Mouse (Mus musculus): Measurements from ENCODE around the gene Egfl7. TPM values are rescaled to one million over a fixed set of nuclear protein-coding genes. Genes with fewer than 3 reads are reported as not detected.

The Egfl7 gene
- polyA plus RNA-seq, 1 experiment from 2014 or later: 371 TPM

DNA sequence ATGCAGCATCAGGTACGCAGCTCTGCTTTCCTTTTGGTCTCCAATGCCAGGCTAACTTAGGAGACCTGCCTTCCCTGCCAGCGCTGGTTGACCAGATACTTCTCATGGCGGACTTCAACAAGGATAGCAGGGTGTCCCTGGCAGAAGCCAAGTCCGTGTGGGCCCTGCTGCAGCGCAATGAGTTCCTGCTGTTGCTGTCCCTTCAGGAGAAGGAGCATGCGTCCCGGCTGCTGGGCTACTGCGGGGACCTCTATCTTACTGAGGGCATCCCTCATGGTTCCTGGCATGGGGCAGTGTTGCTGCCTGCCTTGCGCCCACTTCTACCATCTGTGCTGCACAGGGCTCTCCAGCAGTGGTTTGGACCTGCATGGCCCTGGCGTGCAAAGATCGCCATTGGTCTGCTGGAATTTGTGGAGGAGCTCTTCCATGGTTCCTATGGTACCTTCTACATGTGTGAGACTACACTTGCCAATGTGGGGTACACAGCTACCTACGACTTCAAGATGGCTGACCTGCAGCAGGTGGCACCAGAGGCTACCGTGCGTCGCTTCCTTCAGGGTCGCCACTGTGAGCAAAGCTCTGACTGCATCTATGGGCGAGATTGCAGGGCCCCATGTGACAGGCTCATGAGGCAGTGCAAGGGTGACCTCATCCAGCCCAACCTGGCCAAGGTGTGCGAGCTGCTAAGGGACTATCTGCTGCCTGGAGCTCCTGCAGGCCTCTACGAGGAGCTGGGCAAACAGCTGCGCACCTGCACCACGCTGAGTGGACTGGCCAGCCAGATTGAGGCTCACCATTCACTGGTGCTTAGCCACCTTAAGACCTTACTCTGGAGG lies 55.9 kb downstream of the Egfl7 start:
- no peaks in the 10 kb centered on the region for H3K27me3 ChIP-seq (ENCODE audit: control insufficient read depth, insufficient read depth, low read depth, low read length)
- ATAC-seq (ENCODE audit: low read depth): no peak
- H3K9ac ChIP-seq (ENCODE audit: low read length): no peak overlapping the region
- no peak overlapping the region for H3K4me2 ChIP-seq (ENCODE audit: low read depth, low read length)
- no peaks in the 10 kb centered on the region for H3K9me3 ChIP-seq (ENCODE audit: control insufficient read depth, low read length)
- H3K4me1 ChIP-seq (replicated peaks; ENCODE audit: control insufficient read depth, insufficient read depth, low read length): peaks cover 12% of the 10 kb centered on the region
- H3K4me3 ChIP-seq (ENCODE audit: low read length): no peak overlapping the region
- H3K27ac ChIP-seq (ENCODE audit: low read length): no peak overlapping the region
- peaks cover 29% of the 10 kb centered on the region for H3K36me3 ChIP-seq (ENCODE audit: control insufficient read depth, insufficient read depth, low read length)
- WGBS: 62% methylated on average over 21 of the region's 21 CpGs

DNA sequence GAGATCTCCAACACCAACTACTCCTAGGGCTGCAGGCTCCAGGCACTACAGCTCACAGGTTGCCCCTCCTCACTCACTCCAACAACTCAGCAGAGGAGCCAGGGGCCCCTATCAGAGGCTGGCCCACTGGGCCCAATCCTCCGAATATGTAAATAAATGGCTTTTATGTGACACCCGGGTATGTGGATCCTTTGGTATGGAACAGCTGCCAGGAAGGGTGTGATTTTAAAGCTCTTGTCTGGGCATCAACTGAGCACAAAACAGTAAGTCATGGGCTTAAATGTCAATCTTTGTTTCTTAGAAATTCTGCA lies 56.5 kb downstream of the Egfl7 start:
- Histone ChIP-seq H3K4me2 (ENCODE audit: low read depth, low read length) (no peak overlapping the region), H3K4me3 (ENCODE audit: low read length) (no peak overlapping the region), H3K9ac (ENCODE audit: low read length) (no peak overlapping the region), H3K4me1 (replicated peaks; ENCODE audit: control insufficient read depth, insufficient read depth, low read length) (peaks cover 12% of the 10 kb centered on the region), H3K27me3 (ENCODE audit: control insufficient read depth, insufficient read depth, low read depth, low read length) (no peaks in the 10 kb centered on the region), H3K9me3 (ENCODE audit: control insufficient read depth, low read length) (no peaks in the 10 kb centered on the region), H3K27ac (ENCODE audit: low read length) (no peak overlapping the region), H3K36me3 (ENCODE audit: control insufficient read depth, insufficient read depth, low read length) (peaks cover 29% of the 10 kb centered on the region)
- WGBS: 22% methylated on average over 2 of the region's 2 CpGs
- no peak for ATAC-seq (ENCODE audit: low read depth)

DNA sequence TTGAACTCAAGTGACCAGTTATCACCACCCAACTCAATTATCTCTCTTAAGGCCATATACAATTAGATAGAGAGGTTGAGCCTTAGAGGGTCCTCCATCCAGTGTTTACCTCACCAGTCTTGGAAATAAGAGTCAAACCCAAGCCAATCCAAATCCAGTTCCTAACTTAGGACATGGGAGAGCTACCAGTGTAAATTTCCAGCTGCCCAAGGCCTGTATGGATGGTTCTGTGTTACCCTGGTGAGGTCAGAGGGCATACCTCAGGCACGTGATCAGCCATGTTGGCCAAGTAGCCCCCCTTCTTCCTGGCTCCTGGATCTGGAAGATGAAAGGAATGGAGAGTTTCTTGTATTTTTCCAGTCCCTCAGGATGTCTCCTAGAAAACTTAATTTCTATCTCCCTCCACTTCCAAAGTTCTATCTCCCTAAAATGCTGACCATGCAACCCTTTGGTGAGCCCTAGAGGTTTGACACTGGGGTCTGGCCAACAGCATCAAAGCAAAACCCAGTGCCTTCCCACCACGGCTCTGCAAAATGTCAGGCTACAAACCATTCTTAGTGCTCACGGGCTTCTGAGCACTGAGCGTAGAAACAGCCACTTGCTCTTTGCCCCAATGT lies 57.6 kb downstream of the Egfl7 start:
- 67% methylated on average over 4 of the region's 4 CpGs for WGBS
- Histone ChIP-seq H3K36me3 (ENCODE audit: control insufficient read depth, insufficient read depth, low read length) (peaks cover 29% of the 10 kb centered on the region), H3K4me2 (ENCODE audit: low read depth, low read length) (no peak overlapping the region), H3K9ac (ENCODE audit: low read length) (0 out of 2 replicates have a peak overlapping the region, but pooled peaks have one; percentile 22), H3K9me3 (ENCODE audit: control insufficient read depth, low read length) (no peaks in the 10 kb centered on the region), H3K27me3 (ENCODE audit: control insufficient read depth, insufficient read depth, low read depth, low read length) (no peaks in the 10 kb centered on the region), H3K4me1 (replicated peaks; ENCODE audit: control insufficient read depth, insufficient read depth, low read length) (peaks cover 12% of the 10 kb centered on the region), H3K27ac (ENCODE audit: low read length) (no peak overlapping the region), H3K4me3 (ENCODE audit: low read length) (no peak overlapping the region)
- no peak for ATAC-seq (ENCODE audit: low read depth)

DNA sequence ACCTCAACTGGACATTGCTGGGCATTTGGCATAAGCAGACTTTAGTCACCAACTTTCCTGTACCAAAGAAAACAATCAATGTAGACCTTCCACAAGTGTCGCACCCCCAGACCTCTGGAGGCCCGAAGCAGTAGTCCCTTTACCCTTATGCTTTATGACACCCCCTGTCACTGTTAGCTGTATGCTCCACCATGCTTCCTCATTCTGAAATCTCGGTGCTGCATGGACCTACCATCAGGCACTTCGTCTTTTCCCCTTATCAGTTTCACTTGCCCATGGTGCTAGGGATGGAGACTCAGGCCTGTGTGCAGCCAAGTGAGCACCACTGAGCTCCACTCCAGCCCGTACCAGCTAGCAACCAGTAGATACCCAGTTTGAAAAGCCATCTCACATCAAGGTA lies 58.2 kb downstream of the Egfl7 start:
- peak overlapping the region; percentile 97 for H3K9ac ChIP-seq (ENCODE audit: low read length)
- peak overlapping the region; percentile 95 for H3K4me3 ChIP-seq (ENCODE audit: low read length)
- no peak overlapping the region for H3K27ac ChIP-seq (ENCODE audit: low read length)
- H3K27me3 ChIP-seq (ENCODE audit: control insufficient read depth, insufficient read depth, low read depth, low read length): no peaks in the 10 kb centered on the region
- H3K9me3 ChIP-seq (ENCODE audit: control insufficient read depth, low read length): no peaks in the 10 kb centered on the region
- no peak for ATAC-seq (ENCODE audit: low read depth)
- peak overlapping the region; percentile 65 for H3K4me2 ChIP-seq (ENCODE audit: low read depth, low read length)
- WGBS: 71% methylated on average over 5 of the region's 5 CpGs
- H3K4me1 ChIP-seq (replicated peaks; ENCODE audit: control insufficient read depth, insufficient read depth, low read length): peaks cover 12% of the 10 kb centered on the region
- H3K36me3 ChIP-seq (ENCODE audit: control insufficient read depth, insufficient read depth, low read length): peaks cover 29% of the 10 kb centered on the region

DNA sequence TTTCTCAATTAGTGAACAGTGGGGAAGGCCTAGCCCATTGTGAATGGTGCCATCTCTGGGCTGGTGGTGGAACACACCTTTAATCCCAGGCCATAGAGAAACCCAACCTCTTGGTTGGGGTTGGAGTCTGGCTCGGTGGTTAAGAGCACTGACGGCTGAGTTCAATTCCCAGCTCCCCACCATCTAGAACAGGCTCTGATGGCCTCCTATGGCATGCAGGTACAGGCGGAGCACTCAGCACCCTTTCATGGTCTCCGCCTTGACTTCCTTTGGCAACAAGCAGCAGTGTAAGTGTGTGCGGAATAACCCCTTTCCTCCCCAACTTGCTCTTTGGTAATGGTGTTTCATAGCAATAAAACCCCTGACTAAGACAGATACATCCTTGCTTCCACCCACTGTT lies 58.8 kb downstream of the Egfl7 start:
- peak overlapping the region; percentile 95 for H3K4me3 ChIP-seq (ENCODE audit: low read length)
- H3K27me3 ChIP-seq (ENCODE audit: control insufficient read depth, insufficient read depth, low read depth, low read length): no peaks in the 10 kb centered on the region
- peaks cover 29% of the 10 kb centered on the region for H3K36me3 ChIP-seq (ENCODE audit: control insufficient read depth, insufficient read depth, low read length)
- WGBS: 59% methylated on average over 5 of the region's 5 CpGs
- ATAC-seq (ENCODE audit: low read depth): no peak
- H3K4me1 ChIP-seq (replicated peaks; ENCODE audit: control insufficient read depth, insufficient read depth, low read length): peaks cover 12% of the 10 kb centered on the region
- H3K27ac ChIP-seq (ENCODE audit: low read length): no peak overlapping the region
- no peaks in the 10 kb centered on the region for H3K9me3 ChIP-seq (ENCODE audit: control insufficient read depth, low read length)
- peak overlapping the region; percentile 65 for H3K4me2 ChIP-seq (ENCODE audit: low read depth, low read length)
- peak overlapping the region; percentile 97 for H3K9ac ChIP-seq (ENCODE audit: low read length)

DNA sequence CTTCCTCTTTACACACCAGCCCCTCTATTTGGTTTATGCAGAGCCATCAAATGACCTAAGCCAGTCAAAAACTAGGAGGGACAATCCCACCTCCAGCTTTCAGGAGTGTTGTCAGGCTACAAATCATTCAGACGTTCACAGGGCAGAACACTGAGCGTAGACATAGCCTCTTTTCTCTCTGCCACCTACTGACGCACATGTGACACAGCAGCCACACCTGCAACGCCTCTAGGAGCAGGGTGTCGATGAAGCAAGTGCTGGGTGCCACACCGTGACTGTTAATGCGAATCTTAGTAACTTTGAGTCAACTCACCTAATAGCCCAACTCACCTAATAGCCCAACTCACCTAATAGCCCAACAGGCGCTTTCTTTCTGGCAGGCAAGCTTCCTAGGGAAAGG lies 59.3 kb downstream of the Egfl7 start:
- H3K4me3 ChIP-seq (ENCODE audit: low read length): peak overlapping the region; percentile 95
- peak overlapping the region; percentile 65 for H3K4me2 ChIP-seq (ENCODE audit: low read depth, low read length)
- ATAC-seq (ENCODE audit: low read depth): peak; percentile 34; the same call in 1 of the 2 replicates
- 2% methylated on average over 8 of the region's 8 CpGs for WGBS
- H3K36me3 ChIP-seq (ENCODE audit: control insufficient read depth, insufficient read depth, low read length): peaks cover 29% of the 10 kb centered on the region
- H3K4me1 ChIP-seq (replicated peaks; ENCODE audit: control insufficient read depth, insufficient read depth, low read length): peaks cover 12% of the 10 kb centered on the region
- no peaks in the 10 kb centered on the region for H3K9me3 ChIP-seq (ENCODE audit: control insufficient read depth, low read length)
- H3K9ac ChIP-seq (ENCODE audit: low read length): peak overlapping the region; percentile 97
- H3K27me3 ChIP-seq (ENCODE audit: control insufficient read depth, insufficient read depth, low read depth, low read length): no peaks in the 10 kb centered on the region
- H3K27ac ChIP-seq (ENCODE audit: low read length): no peak overlapping the region

DNA sequence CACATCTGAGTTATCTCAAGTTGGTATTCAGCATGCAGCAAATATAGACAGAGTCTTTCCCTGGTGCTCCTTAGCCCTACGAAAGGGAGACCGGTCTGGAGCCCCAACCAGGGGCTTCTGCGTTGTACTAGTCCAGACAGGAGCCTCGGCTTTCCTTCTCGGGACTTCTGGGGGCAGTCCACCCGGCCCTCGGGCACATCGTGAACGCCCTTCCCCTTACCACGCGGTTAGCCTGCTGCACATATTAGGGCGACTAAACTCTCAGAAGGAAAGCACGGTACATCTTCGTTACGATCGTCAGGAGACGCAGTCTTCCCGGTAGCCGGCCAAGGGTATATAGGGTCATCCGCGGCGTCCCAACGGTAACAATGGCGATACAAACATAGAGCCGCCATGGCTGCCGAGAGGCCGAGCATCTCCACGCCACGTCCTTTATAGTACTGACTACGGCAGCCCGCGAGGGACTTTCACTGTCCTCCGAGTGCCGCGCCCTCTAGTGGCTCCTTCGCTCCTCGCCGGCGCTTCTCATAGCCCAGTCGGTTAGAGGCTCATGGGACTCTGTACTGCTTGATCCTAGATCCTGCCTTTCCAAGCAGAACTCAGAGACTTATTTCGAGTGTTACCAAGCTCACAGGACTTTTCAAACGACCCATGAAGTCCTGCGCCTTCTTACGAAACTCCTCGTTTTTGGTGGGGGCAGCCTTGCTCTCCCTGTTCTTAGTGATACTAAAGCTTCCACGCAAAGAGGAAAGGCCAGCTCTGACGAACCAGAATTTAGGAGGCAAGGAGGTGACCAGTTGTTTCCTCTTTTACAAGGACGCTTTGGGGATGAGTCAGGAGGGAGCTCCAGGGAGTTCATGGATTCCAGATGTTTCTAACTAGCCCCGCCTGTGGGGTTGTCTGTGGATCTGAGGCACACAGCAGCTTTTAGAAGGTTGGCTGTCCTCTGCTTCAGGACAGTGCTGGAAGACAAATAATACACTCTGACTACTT lies 60.3 kb downstream of the Egfl7 start:
- H3K27ac ChIP-seq (ENCODE audit: low read length): peak overlapping the region; percentile 83
- H3K27me3 ChIP-seq (ENCODE audit: control insufficient read depth, insufficient read depth, low read depth, low read length): no peaks in the 10 kb centered on the region
- peak overlapping the region; percentile 65 for H3K4me2 ChIP-seq (ENCODE audit: low read depth, low read length)
- H3K9me3 ChIP-seq (ENCODE audit: control insufficient read depth, low read length): no peaks in the 10 kb centered on the region
- 3% methylated on average over 49 of the region's 49 CpGs for WGBS
- peak overlapping the region; percentile 97 for H3K9ac ChIP-seq (ENCODE audit: low read length)
- peak overlapping the region; percentile 95 for H3K4me3 ChIP-seq (ENCODE audit: low read length)
- peaks cover 26% of the 10 kb centered on the region for H3K36me3 ChIP-seq (ENCODE audit: control insufficient read depth, insufficient read depth, low read length)
- peaks cover 12% of the 10 kb centered on the region for H3K4me1 ChIP-seq (replicated peaks; ENCODE audit: control insufficient read depth, insufficient read depth, low read length)
- peak; percentile 87 for ATAC-seq (ENCODE audit: low read depth)

DNA sequence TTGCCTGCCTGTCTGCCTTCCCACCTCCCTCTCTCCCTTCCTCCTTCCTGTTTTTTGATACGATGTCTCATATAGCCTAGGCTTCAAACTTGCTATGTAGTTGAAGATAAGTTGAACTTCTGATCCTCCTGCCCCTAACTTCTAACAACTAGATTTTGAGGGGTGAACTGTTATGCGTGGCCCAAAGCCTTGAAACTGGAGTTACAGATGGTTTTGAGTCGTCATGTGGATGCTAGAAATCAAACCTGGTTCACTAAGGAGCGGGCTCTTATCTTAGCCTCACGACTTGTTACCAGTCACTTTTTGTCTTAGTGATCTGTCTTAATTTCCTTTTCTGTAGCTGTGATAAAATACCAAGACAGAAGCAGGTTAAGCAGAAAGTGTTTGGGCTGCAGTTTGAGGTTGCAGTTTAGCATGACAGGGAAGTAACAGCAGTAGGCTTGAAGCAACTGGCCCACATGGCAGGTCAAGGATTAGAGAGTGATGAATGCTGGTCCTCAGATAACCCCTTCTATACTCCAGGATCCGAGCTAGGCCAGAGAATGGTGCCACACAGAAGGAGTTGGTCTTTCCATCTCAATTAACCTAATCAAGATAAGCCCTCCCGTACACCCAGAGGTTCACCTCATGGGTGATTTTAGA lies 61.3 kb downstream of the Egfl7 start:
- H3K9me3 ChIP-seq (ENCODE audit: control insufficient read depth, low read length): no peaks in the 10 kb centered on the region
- H3K4me2 ChIP-seq (ENCODE audit: low read depth, low read length): no peak overlapping the region
- no peak for ATAC-seq (ENCODE audit: low read depth)
- peaks cover 20% of the 10 kb centered on the region for H3K36me3 ChIP-seq (ENCODE audit: control insufficient read depth, insufficient read depth, low read length)
- H3K4me1 ChIP-seq (replicated peaks; ENCODE audit: control insufficient read depth, insufficient read depth, low read length): peaks cover 12% of the 10 kb centered on the region
- H3K27ac ChIP-seq (ENCODE audit: low read length): no peak overlapping the region
- H3K27me3 ChIP-seq (ENCODE audit: control insufficient read depth, insufficient read depth, low read depth, low read length): no peaks in the 10 kb centered on the region
- H3K9ac ChIP-seq (ENCODE audit: low read length): no peak overlapping the region
- H3K4me3 ChIP-seq (ENCODE audit: low read length): no peak overlapping the region
- 62% methylated on average over 7 of the region's 7 CpGs for WGBS
